Mouse (Mus musculus) testis, adult 2 months (tissue): ENCODE measurements around the gene Man1a2. TPM values are rescaled to one million over a fixed set of nuclear protein-coding genes. Genes with fewer than 3 reads are reported as not detected.

Experiments used
- H3K27ac ChIP-seq: fragments of 200-500 bp; 2 replicates; pipeline ENCODE4 v1.5.1; 2012; ENCODE audit warnings: low read depth, low read length; ENCODE audit not compliant: control insufficient read depth, insufficient read depth
- H3K27me3 ChIP-seq: fragments of 200-500 bp; 2 replicates; pipeline ENCODE4 v1.6.1; 2012; ENCODE audit warnings: mild to moderate bottlenecking, low read length, moderate library complexity; ENCODE audit not compliant: control insufficient read depth, insufficient read depth
- H3K36me3 ChIP-seq: fragments of 200-500 bp; 2 replicates; pipeline ENCODE4 v1.6.1; 2012; ENCODE audit warnings: mild to moderate bottlenecking, low read length; ENCODE audit not compliant: control insufficient read depth, insufficient read depth
- H3K4me1 ChIP-seq: fragments of 200-500 bp; 2 replicates; pipeline ENCODE4 v1.6.1; 2012; ENCODE audit warnings: low read length; ENCODE audit not compliant: control insufficient read depth, insufficient read depth
- H3K4me3 ChIP-seq: fragments of 200-500 bp; 2 replicates; pipeline ENCODE4 v1.5.1; 2012; ENCODE audit warnings: low read depth, mild to moderate bottlenecking, low read length, moderate library complexity, mixed read lengths; ENCODE audit not compliant: control insufficient read depth
- CTCF ChIP-seq: fragments of 200-500 bp; IDR thresholded peaks from 2 replicates; pipeline ENCODE4 v1.5.1; 2012; ENCODE audit warnings: low read depth, mild to moderate bottlenecking, inconsistent platforms, low read length, moderate library complexity; ENCODE audit not compliant: control insufficient read depth, insufficient read depth, insufficient replicate concordance
- POLR2A ChIP-seq: fragments of 200-500 bp; IDR thresholded peaks from 2 replicates; pipeline ENCODE4 v1.6.1; 2012; ENCODE audit warnings: low read depth, mild to moderate bottlenecking, inconsistent platforms, low read length, moderate library complexity; ENCODE audit not compliant: control insufficient read depth
- polyA plus RNA-seq: library from polyadenylated mRNA; depleted of rRNA; stranded (reverse); fragments of >200 nt; gene quantifications from 2 replicates; pipeline ENCODE4 v1.2.3, GENCODE M21; 2012

Gene Man1a2
- polyA plus RNA-seq, 1 experiment: 12.0 TPM

- TF ChIP-seq POLR2A (no peak), CTCF (no peak)
- Histone ChIP-seq H3K36me3 (no peaks in the 10 kb centered on the region), H3K27me3 (no peaks in the 10 kb centered on the region), H3K4me3 (no peak overlapping the region), H3K4me1 (no peaks in the 10 kb centered on the region; the same call in 1 of the 2 replicates), H3K27ac (no peak overlapping the region)
Measured at GRCm38 (mm10) chr3:100720786-100721300, 35.5 kb upstream of the Man1a2 start.

- no peak overlapping the region for H3K27ac ChIP-seq
- no peaks in the 10 kb centered on the region for H3K36me3 ChIP-seq
- no peaks in the 10 kb centered on the region; the same call in 1 of the 2 replicates for H3K4me1 ChIP-seq
- TF ChIP-seq POLR2A (no peak), CTCF (no peak)
- no peak overlapping the region for H3K4me3 ChIP-seq
- H3K27me3 ChIP-seq: no peaks in the 10 kb centered on the region
Measured at GRCm38 (mm10) chr3:100716241-100716640, 30.9 kb upstream of the Man1a2 start.

GRCm38 (mm10) chr3:100715367-100715766, 30.1 kb upstream of the Man1a2 start:
- H3K27me3 ChIP-seq: no peaks in the 10 kb centered on the region
- no peak overlapping the region for H3K4me3 ChIP-seq
- no peaks in the 10 kb centered on the region; the same call in 1 of the 2 replicates for H3K4me1 ChIP-seq
- TF ChIP-seq POLR2A (no peak), CTCF (no peak)
- H3K27ac ChIP-seq: no peak overlapping the region
- no peaks in the 10 kb centered on the region for H3K36me3 ChIP-seq

- H3K4me1 ChIP-seq: no peaks in the 10 kb centered on the region; the same call in 1 of the 2 replicates
- H3K4me3 ChIP-seq: no peak overlapping the region
- TF ChIP-seq POLR2A: no peak
- no peak for TF ChIP-seq CTCF
- no peaks in the 10 kb centered on the region for H3K36me3 ChIP-seq
- no peaks in the 10 kb centered on the region for H3K27me3 ChIP-seq
- no peak overlapping the region for H3K27ac ChIP-seq
Measured at GRCm38 (mm10) chr3:100713142-100714005, 28.1 kb upstream of the Man1a2 start.

GRCm38 (mm10) chr3:100712140-100712539, 26.8 kb upstream of the Man1a2 start:
- H3K36me3 ChIP-seq: no peaks in the 10 kb centered on the region
- no peaks in the 10 kb centered on the region for H3K27me3 ChIP-seq
- no peak overlapping the region for H3K4me3 ChIP-seq
- no peak overlapping the region for H3K27ac ChIP-seq
- no peaks in the 10 kb centered on the region; the same call in 1 of the 2 replicates for H3K4me1 ChIP-seq
- TF ChIP-seq CTCF: no peak
- TF ChIP-seq POLR2A: no peak

GRCm38 (mm10) chr3:100711486-100711885, 26.2 kb upstream of the Man1a2 start:
- Histone ChIP-seq H3K36me3 (no peaks in the 10 kb centered on the region), H3K4me3 (no peak overlapping the region), H3K4me1 (no peaks in the 10 kb centered on the region), H3K27ac (no peak overlapping the region), H3K27me3 (no peaks in the 10 kb centered on the region)
- no peak for TF ChIP-seq CTCF

- no peak overlapping the region for H3K4me3 ChIP-seq
- H3K4me1 ChIP-seq: peaks cover 5% of the 10 kb centered on the region
- TF ChIP-seq CTCF (no peak), POLR2A (no peak)
- no peak overlapping the region for H3K27ac ChIP-seq
- H3K27me3 ChIP-seq: no peaks in the 10 kb centered on the region
- H3K36me3 ChIP-seq: no peaks in the 10 kb centered on the region
Measured at GRCm38 (mm10) chr3:100707117-100707516, 21.8 kb upstream of the Man1a2 start.

GRCm38 (mm10) chr3:100705128-100705667, 19.9 kb upstream of the Man1a2 start:
- H3K4me3 ChIP-seq: no peak overlapping the region
- no peak overlapping the region for H3K27ac ChIP-seq

More at GRCm38 (mm10) chr3:100705128-100705667, 19.9 kb upstream of the Man1a2 start:
- Histone ChIP-seq H3K4me1 (peaks cover 5% of the 10 kb centered on the region), H3K27me3 (no peaks in the 10 kb centered on the region), H3K36me3 (no peaks in the 10 kb centered on the region)
- TF ChIP-seq POLR2A: no peak
- no peak for TF ChIP-seq CTCF
